Mouse (Mus musculus): ENCODE measurements around the gene Zfp449. TPM values are rescaled to one million over a fixed set of nuclear protein-coding genes. Genes with fewer than 3 reads are reported as not detected.
A peak's percentile ranks its signal among the peaks of the same experiment; 100 is the strongest.
"Not testable (repeated sequence)": the region's sequence is repeated elsewhere in the genome, so short reads cannot be mapped to it uniquely, and the experiment has no call there.

Zfp449 gene
- polyA plus RNA-seq, 1 experiment from 2014 or later: 5.6 TPM

DNA sequence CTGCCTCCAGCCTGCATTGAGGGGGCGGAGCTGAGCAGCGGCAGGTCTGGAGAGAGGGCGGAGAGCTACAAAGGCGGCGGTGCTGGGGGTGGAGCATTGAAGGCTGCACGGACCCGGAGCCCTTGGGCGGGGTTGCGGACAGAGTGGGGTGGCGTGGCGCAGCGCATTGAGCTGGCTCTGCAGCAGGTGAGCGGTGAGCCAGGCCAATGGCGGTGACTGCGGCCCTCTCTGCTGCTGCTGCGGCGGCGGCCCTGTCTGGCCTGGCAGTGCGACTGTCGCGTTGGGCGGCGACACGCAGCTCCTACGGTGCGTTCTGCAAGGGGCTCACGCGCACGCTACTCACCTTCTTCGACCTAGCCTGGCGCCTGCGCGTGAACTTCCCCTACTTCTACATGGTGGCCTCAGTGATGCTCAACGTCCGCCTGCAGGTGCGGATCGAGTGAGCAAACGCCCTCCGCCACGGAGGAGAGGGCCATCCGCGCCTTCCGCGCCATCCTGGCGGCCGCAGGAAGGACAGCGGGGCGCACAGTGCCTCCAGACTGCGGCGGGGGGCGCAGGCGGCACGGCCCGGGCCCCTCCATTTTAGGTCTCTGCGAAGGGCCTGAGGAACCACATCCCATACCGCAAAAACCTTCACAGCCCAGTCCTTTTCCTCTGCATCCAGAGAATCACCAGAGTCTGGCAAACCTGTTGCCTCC lies 28.4 kb downstream of the Zfp449 start, which contains the start of gene Smim10l2a:
Gene Smim10l2a (plus strand): TSS at position 156 of the 698 bp plus-strand sequence.
- H3K36me3 ChIP-seq (ENCODE audit: control insufficient read depth, insufficient read depth, low read length); H3K4me1 ChIP-seq (replicated peaks; ENCODE audit: control insufficient read depth, insufficient read depth, low read length); H3K27me3 ChIP-seq (replicated peaks; ENCODE audit: control insufficient read depth, insufficient read depth, low read length); H3K27ac ChIP-seq (ENCODE audit: low read depth, low read length); H3K9ac ChIP-seq (ENCODE audit: low read depth, low read length); H3K9me3 ChIP-seq (ENCODE audit: control insufficient read depth, low read length): not testable (repeated sequence)
- Histone ChIP-seq H3K4me3 (ENCODE audit: low read depth, low read length) (peak within 1 kb of the TSS; percentile 52), H3K4me2 (peak within 1 kb of the TSS; percentile 70)
- WGBS: 12% methylated on average over 51 of the region's 56 CpGs
- peak; percentile 84 for ATAC-seq (replicated peaks; ENCODE audit: low FRiP score)
- DNase-seq (ENCODE audit: low spot score): peak; percentile 48

DNA sequence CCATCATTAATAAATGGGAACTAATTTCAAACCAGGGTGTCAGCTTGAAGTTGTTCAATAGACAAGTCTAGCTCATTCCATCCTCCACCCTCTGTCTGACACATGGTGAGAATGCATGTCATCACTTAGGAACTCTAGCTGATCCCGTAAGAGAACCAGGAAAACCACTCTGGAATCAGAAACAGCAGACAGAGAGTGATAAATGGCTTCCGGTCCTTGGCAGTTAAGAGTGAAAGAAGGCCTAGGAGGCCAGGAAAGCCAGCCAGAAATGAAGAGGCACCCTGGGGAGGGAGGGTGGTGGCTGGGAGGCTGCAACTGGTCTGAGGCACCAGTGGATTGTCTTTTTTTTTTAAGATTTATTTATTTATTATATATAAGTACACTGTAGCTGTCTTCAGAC lies 34.7 kb downstream of the Zfp449 start:
- no peaks in the 10 kb centered on the region for H3K36me3 ChIP-seq (ENCODE audit: control insufficient read depth, insufficient read depth, low read length)
- DNase-seq (ENCODE audit: low spot score): no peak
- 53% methylated on average over 2 of the region's 2 CpGs for WGBS

DNA sequence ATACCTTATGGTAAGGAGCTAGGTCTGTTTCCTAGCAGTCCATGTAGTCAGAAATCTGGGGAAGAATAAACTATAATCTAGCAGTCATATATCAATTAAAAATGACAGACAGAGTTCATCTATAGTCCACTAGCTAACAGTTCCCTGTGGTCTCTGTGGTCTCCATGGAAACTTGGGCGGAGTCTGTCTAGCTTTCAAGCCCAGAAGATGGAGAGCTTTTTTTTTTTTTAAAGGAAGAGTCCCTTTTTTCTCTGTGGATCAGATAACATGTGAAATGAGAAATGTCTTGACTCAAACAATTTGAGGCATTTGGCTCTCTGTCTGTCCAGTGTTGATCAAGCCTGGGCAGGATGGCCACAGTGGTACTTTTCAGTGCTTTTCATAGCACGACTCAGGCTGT lies 37.9 kb downstream of the Zfp449 start:
- no peak for DNase-seq (ENCODE audit: low spot score)
- no peaks in the 10 kb centered on the region for H3K27me3 ChIP-seq (replicated peaks; ENCODE audit: control insufficient read depth, insufficient read depth, low read length)
- H3K4me2 ChIP-seq: no peak overlapping the region
- no peak for ATAC-seq (replicated peaks; ENCODE audit: low FRiP score)
- H3K9ac ChIP-seq (ENCODE audit: low read depth, low read length): no peak overlapping the region
- H3K27ac ChIP-seq (ENCODE audit: low read depth, low read length): no peak overlapping the region
- H3K9me3 ChIP-seq (ENCODE audit: control insufficient read depth, low read length): no peaks in the 10 kb centered on the region
- H3K4me3 ChIP-seq (ENCODE audit: low read depth, low read length): no peak overlapping the region
- 73% methylated on average over 2 of the region's 2 CpGs for WGBS
- no peaks in the 10 kb centered on the region for H3K36me3 ChIP-seq (ENCODE audit: control insufficient read depth, insufficient read depth, low read length)
- H3K4me1 ChIP-seq (replicated peaks; ENCODE audit: control insufficient read depth, insufficient read depth, low read length): no peaks in the 10 kb centered on the region

More for the DNA sequence above, 34.7 kb downstream of the Zfp449 start:
- H3K27me3 ChIP-seq (replicated peaks; ENCODE audit: control insufficient read depth, insufficient read depth, low read length): no peaks in the 10 kb centered on the region
- no peak overlapping the region for H3K9ac ChIP-seq (ENCODE audit: low read depth, low read length)
- H3K27ac ChIP-seq (ENCODE audit: low read depth, low read length): no peak overlapping the region
- no peak overlapping the region for H3K4me3 ChIP-seq (ENCODE audit: low read depth, low read length)
- no peaks in the 10 kb centered on the region for H3K4me1 ChIP-seq (replicated peaks; ENCODE audit: control insufficient read depth, insufficient read depth, low read length)
- H3K4me2 ChIP-seq: no peak overlapping the region
- H3K9me3 ChIP-seq (ENCODE audit: control insufficient read depth, low read length): no peaks in the 10 kb centered on the region
- no peak for ATAC-seq (replicated peaks; ENCODE audit: low FRiP score)

- H3K36me3 ChIP-seq (ENCODE audit: control insufficient read depth, insufficient read depth, low read length): no peaks in the 10 kb centered on the region
- ATAC-seq (replicated peaks; ENCODE audit: low FRiP score) (no peak), DNase-seq (ENCODE audit: low spot score) (no peak)
- 15% methylated on average over 2 of the region's 2 CpGs for WGBS
- no peaks in the 10 kb centered on the region for H3K9me3 ChIP-seq (ENCODE audit: control insufficient read depth, low read length)
- no peak overlapping the region for H3K9ac ChIP-seq (ENCODE audit: low read depth, low read length)
- no peaks in the 10 kb centered on the region for H3K4me1 ChIP-seq (replicated peaks; ENCODE audit: control insufficient read depth, insufficient read depth, low read length)
- no peaks in the 10 kb centered on the region for H3K27me3 ChIP-seq (replicated peaks; ENCODE audit: control insufficient read depth, insufficient read depth, low read length)
- no peak overlapping the region for H3K4me3 ChIP-seq (ENCODE audit: low read depth, low read length)
- H3K27ac ChIP-seq (ENCODE audit: low read depth, low read length): no peak overlapping the region
- no peak overlapping the region for H3K4me2 ChIP-seq
Observed at GRCm38 (mm10) chrX:56404646-56405045, 58.4 kb downstream of the Zfp449 start.

- no peaks in the 10 kb centered on the region for H3K4me1 ChIP-seq (replicated peaks; ENCODE audit: control insufficient read depth, insufficient read depth, low read length)
- H3K27ac ChIP-seq (ENCODE audit: low read depth, low read length): no peak overlapping the region
- no peaks in the 10 kb centered on the region for H3K9me3 ChIP-seq (ENCODE audit: control insufficient read depth, low read length)
- H3K4me3 ChIP-seq (ENCODE audit: low read depth, low read length): no peak overlapping the region
- ATAC-seq (replicated peaks; ENCODE audit: low FRiP score) (no peak), DNase-seq (ENCODE audit: low spot score) (no peak)
- H3K27me3 ChIP-seq (replicated peaks; ENCODE audit: control insufficient read depth, insufficient read depth, low read length): no peaks in the 10 kb centered on the region
- no peak overlapping the region for H3K4me2 ChIP-seq
- no peaks in the 10 kb centered on the region for H3K36me3 ChIP-seq (ENCODE audit: control insufficient read depth, insufficient read depth, low read length)
- 35% methylated on average over 1 of the region's 1 CpGs for WGBS
- no peak overlapping the region for H3K9ac ChIP-seq (ENCODE audit: low read depth, low read length)
Observed at GRCm38 (mm10) chrX:56405482-56405881, 59.3 kb downstream of the Zfp449 start.

- 40% methylated on average over 5 of the region's 5 CpGs for WGBS
- no peak overlapping the region for H3K9ac ChIP-seq (ENCODE audit: low read depth, low read length)
- H3K27ac ChIP-seq (ENCODE audit: low read depth, low read length): no peak overlapping the region
- H3K4me1 ChIP-seq (replicated peaks; ENCODE audit: control insufficient read depth, insufficient read depth, low read length): no peaks in the 10 kb centered on the region
- no peak overlapping the region for H3K4me2 ChIP-seq
- DNase-seq (ENCODE audit: low spot score): no peak
- ATAC-seq (replicated peaks; ENCODE audit: low FRiP score): no peak
- H3K36me3 ChIP-seq (ENCODE audit: control insufficient read depth, insufficient read depth, low read length): no peaks in the 10 kb centered on the region
- no peaks in the 10 kb centered on the region for H3K27me3 ChIP-seq (replicated peaks; ENCODE audit: control insufficient read depth, insufficient read depth, low read length)
- H3K9me3 ChIP-seq (ENCODE audit: control insufficient read depth, low read length): no peaks in the 10 kb centered on the region
- no peak overlapping the region for H3K4me3 ChIP-seq (ENCODE audit: low read depth, low read length)
Observed at GRCm38 (mm10) chrX:56406128-56406527, 59.9 kb downstream of the Zfp449 start.

Other genes starting within 250 kb of the Zfp449 start
- gene 3830403N18Rik, start 209.8 kb upstream of the Zfp449 start, polyA plus RNA-seq (2014; fragmentation: Nextera tagmentation; extraction: Ambion mirVana): 2.9 and 3.0 TPM in 2 replicates
- gene Gm773, start 133.5 kb upstream of the Zfp449 start, polyA plus RNA-seq (2014; fragmentation: Nextera tagmentation; extraction: Ambion mirVana): not detected in 2 replicates
- 1.2 and 2.2 TPM in 2 replicates for gene Smim10l2a, start 28.2 kb downstream of the Zfp449 start, polyA plus RNA-seq (2014; fragmentation: Nextera tagmentation; extraction: Ambion mirVana)
- gene Gm2174, start 101.6 kb downstream of the Zfp449 start, polyA plus RNA-seq (2014; fragmentation: Nextera tagmentation; extraction: Ambion mirVana): 2.1 and 2.2 TPM in 2 replicates
- 41.8 and 44.8 TPM in 2 replicates for gene Ints6l, start 108.5 kb downstream of the Zfp449 start, polyA plus RNA-seq (2014; fragmentation: Nextera tagmentation; extraction: Ambion mirVana)
- gene Gm10477, start 178.3 kb downstream of the Zfp449 start, polyA plus RNA-seq (2014; fragmentation: Nextera tagmentation; extraction: Ambion mirVana): not detected in 2 replicates
- not detected in 2 replicates for gene Gm648, start 203.2 kb downstream of the Zfp449 start, polyA plus RNA-seq (2014; fragmentation: Nextera tagmentation; extraction: Ambion mirVana)